Mouse (Mus musculus) kidney, embryonic 15.5 days (tissue): Measurements from ENCODE around the gene P4hb. TPM values are rescaled to one million over a fixed set of nuclear protein-coding genes. Genes with fewer than 3 reads are reported as not detected.
"Not testable (repeated sequence)": the region's sequence is repeated elsewhere in the genome, so short reads cannot be mapped to it uniquely, and the experiment has no call there.

Experiments used
- ATAC-seq: fragments of 200-750 bp; cut with Nextera tagmentation; replicated peaks from 2 replicates; pipeline ENCODE4 v1.8.0; 2017; ENCODE audit warnings: moderate TSS enrichment; ENCODE audit not compliant: low FRiP score
- H3K27ac ChIP-seq: fragments of 300-500 bp; sonication (generic); 2 replicates; pipeline ENCODE4 v1.5.1; 2015; ENCODE audit warnings: mild to moderate bottlenecking, inconsistent platforms
- H3K27me3 ChIP-seq: fragments of 300-500 bp; sonication (generic); 2 replicates; pipeline ENCODE4 v1.6.1; 2015; ENCODE audit warnings: inconsistent platforms
- H3K36me3 ChIP-seq: fragments of 300-500 bp; sonication (generic); 2 replicates; pipeline ENCODE4 v1.6.1; 2015; ENCODE audit warnings: inconsistent platforms
- H3K4me1 ChIP-seq: fragments of 300-500 bp; sonication (generic); 2 replicates; pipeline ENCODE4 v1.6.1; 2015; ENCODE audit warnings: inconsistent platforms
- H3K4me2 ChIP-seq: fragments of 300-500 bp; sonication (generic); 2 replicates; pipeline ENCODE4 v1.6.1; 2015; ENCODE audit warnings: moderate library complexity, mild to moderate bottlenecking, inconsistent platforms
- H3K4me3 ChIP-seq: fragments of 300-500 bp; sonication (generic); replicated peaks from 2 replicates; pipeline ENCODE4 v1.5.1; 2015; ENCODE audit warnings: mild to moderate bottlenecking, inconsistent platforms
- H3K9ac ChIP-seq: fragments of 300-500 bp; sonication (generic); 2 replicates; pipeline ENCODE4 v1.6.1; 2015; ENCODE audit warnings: mild to moderate bottlenecking, inconsistent platforms
- H3K9me3 ChIP-seq: fragments of 300-500 bp; sonication (generic); replicated peaks from 2 replicates; pipeline ENCODE4 v1.6.1; 2016; ENCODE audit warnings: inconsistent platforms
- WGBS: fragments of 180-500 bp; shearing (Covaris S2); methylation state at CpG from one replicate; pipeline ENCODE4 v1.1.7; 2015; ENCODE audit warnings: mixed read lengths; 5-methylcytosine and 5-hydroxymethylcytosine counted together
- polyA plus RNA-seq: library from polyadenylated mRNA; unstranded; fragments of >200 nt; fragmentation: Nextera tagmentation; extraction: Ambion mirVana; gene quantifications from 2 replicates; pipeline ENCODE4 v1.2.1, GENCODE M21; 2015

P4hb gene
- polyA plus RNA-seq, 1 experiment from 2014 or later, result 736 TPM

GRCm38 (mm10) chr11:120527690-120528354, 45.2 kb downstream of the P4hb start:
- no peak overlapping the region for H3K4me2 ChIP-seq
- H3K9me3 ChIP-seq, result no peaks in the 10 kb centered on the region
- no peak overlapping the region for H3K9ac ChIP-seq
- WGBS, result 78% methylated on average over 9 of the region's 9 CpGs
- no peaks in the 10 kb centered on the region for H3K36me3 ChIP-seq
- H3K4me3 ChIP-seq, result no peak overlapping the region
- H3K27ac ChIP-seq, result no peak overlapping the region
- H3K4me1 ChIP-seq, result peaks cover 18% of the 10 kb centered on the region
- no peak for ATAC-seq
- peaks cover 54% of the 10 kb centered on the region for H3K27me3 ChIP-seq

GRCm38 (mm10) chr11:120525959-120526358, 47.1 kb downstream of the P4hb start:
- Histone ChIP-seq H3K36me3 (no peaks in the 10 kb centered on the region), H3K9me3 (no peaks in the 10 kb centered on the region), H3K4me2 (no peak overlapping the region), H3K4me3 (no peak overlapping the region), H3K4me1 (peaks cover 10% of the 10 kb centered on the region), H3K9ac (no peak overlapping the region), H3K27ac (no peak overlapping the region), H3K27me3 (peaks cover 36% of the 10 kb centered on the region)
- no peak for ATAC-seq
- WGBS, result 79% methylated on average over 2 of the region's 2 CpGs

DNA sequence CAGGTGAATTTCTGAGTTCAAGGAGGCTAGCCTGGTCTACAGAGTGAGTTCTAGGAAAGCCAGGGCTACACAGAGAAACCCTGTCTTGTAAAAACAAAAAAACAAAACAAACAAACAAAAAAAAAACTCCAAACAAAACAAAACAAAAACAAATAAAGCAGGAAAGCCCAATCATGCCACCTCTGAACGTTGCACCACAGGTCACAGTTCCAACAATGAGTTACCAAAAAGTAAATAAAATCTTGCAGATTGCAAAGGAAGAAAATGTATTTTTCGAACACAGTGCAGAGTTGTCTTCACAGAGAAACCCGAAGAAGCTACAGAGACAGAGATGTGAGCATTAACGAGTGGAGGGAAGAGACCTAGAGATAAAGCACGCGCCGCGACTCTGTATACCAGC, 50.5 kb downstream of the P4hb start:
- H3K9me3 ChIP-seq, result no peaks in the 10 kb centered on the region
- no peak overlapping the region for H3K4me2 ChIP-seq
- H3K27ac ChIP-seq, result no peak overlapping the region
- WGBS, result 85% methylated on average over 8 of the region's 8 CpGs
- H3K4me3 ChIP-seq, result no peak overlapping the region
- no peak for ATAC-seq
- no peaks in the 10 kb centered on the region for H3K36me3 ChIP-seq
- no peak overlapping the region for H3K9ac ChIP-seq
- peaks cover 20% of the 10 kb centered on the region for H3K4me1 ChIP-seq
- peaks cover 3% of the 10 kb centered on the region for H3K27me3 ChIP-seq

DNA sequence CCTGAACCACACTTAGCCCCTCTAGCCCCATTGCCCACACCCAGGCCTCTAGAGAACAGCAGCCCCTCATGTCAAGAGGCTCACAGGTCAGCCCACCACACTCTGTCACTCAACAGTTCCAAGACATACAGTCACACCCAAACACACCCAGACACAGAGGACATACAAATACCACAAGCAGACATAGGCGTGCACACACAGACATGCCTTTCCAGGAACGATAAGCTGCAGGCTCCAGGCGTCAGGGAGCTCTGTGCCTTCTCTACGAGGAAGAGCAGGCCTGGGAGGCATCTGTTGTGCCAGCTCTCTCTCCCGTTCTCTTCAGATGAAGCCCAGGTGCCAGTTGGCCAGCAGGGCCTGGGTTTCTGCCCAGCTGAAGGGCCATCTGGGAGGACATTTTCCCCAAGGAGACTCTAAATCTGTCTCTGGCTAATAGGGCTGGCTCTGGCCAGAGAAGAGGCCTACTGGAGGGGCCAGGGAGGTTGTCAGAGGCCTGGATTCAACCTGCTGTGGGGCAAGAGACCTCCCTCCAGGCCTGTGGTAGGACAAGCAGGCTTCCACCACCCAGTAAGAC, 52.0 kb downstream of the P4hb start:
- Histone ChIP-seq H3K4me2 (no peak overlapping the region), H3K9ac (no peak overlapping the region), H3K4me1 (peaks cover 20% of the 10 kb centered on the region), H3K27me3 (no peaks in the 10 kb centered on the region), H3K9me3 (no peaks in the 10 kb centered on the region), H3K4me3 (no peak overlapping the region), H3K27ac (no peak overlapping the region), H3K36me3 (no peaks in the 10 kb centered on the region)
- WGBS, result 83% methylated on average over 5 of the region's 5 CpGs
- ATAC-seq, result no peak

DNA sequence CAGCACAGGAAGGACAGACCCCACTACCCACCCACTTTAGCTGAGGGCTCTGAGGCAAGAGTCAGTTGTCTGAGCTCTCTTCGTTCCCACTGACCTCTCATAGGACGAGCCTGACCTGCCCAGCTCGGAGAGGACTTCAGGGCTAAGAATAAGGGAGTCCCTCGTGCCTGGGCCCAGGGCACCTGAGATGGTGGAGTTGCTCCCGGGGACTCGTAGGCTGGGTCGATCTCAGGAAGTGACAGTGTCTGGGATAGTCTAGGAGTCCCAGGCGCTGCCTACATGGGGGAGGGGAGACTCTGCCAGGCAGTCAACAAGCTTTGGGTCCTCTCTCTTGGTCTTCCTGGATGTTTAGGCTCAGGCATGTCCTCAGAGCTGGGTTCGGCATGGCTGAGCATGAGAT, 52.6 kb downstream of the P4hb start:
- peaks cover 23% of the 10 kb centered on the region for H3K4me1 ChIP-seq
- no peaks in the 10 kb centered on the region for H3K9me3 ChIP-seq
- H3K4me3 ChIP-seq, result no peak overlapping the region
- H3K27ac ChIP-seq, result no peak overlapping the region
- H3K9ac ChIP-seq, result no peak overlapping the region
- H3K27me3 ChIP-seq, result no peaks in the 10 kb centered on the region
- H3K4me2 ChIP-seq, result no peak overlapping the region
- WGBS, result 63% methylated on average over 9 of the region's 9 CpGs
- no peaks in the 10 kb centered on the region for H3K36me3 ChIP-seq
- no peak for ATAC-seq

GRCm38 (mm10) chr11:120519738-120520137, 53.3 kb downstream of the P4hb start:
- H3K36me3 ChIP-seq, result no peaks in the 10 kb centered on the region
- WGBS, result 30% methylated on average over 9 of the region's 9 CpGs
- no peaks in the 10 kb centered on the region for H3K27me3 ChIP-seq
- no peak overlapping the region for H3K9ac ChIP-seq
- no peak overlapping the region for H3K4me3 ChIP-seq
- H3K4me1 ChIP-seq, result peaks cover 23% of the 10 kb centered on the region
- peak overlapping the region; percentile 20; the same call in 1 of the 2 replicates for H3K4me2 ChIP-seq
- ATAC-seq, result no peak
- no peaks in the 10 kb centered on the region for H3K9me3 ChIP-seq
- peak overlapping the region; percentile 15; the same call in 1 of the 2 replicates for H3K27ac ChIP-seq

- Histone ChIP-seq H3K9me3 (no peaks in the 10 kb centered on the region), H3K27me3 (no peaks in the 10 kb centered on the region), H3K4me3 (no peak overlapping the region), H3K27ac (no peak overlapping the region), H3K9ac (no peak overlapping the region), H3K4me1 (peaks cover 23% of the 10 kb centered on the region), H3K36me3 (no peaks in the 10 kb centered on the region), H3K4me2 (no peak overlapping the region; the same call in 1 of the 2 replicates)
- WGBS, result 65% methylated on average over 6 of the region's 6 CpGs
- ATAC-seq, result no peak
Observed at GRCm38 (mm10) chr11:120518558-120518957, 54.5 kb downstream of the P4hb start.

DNA sequence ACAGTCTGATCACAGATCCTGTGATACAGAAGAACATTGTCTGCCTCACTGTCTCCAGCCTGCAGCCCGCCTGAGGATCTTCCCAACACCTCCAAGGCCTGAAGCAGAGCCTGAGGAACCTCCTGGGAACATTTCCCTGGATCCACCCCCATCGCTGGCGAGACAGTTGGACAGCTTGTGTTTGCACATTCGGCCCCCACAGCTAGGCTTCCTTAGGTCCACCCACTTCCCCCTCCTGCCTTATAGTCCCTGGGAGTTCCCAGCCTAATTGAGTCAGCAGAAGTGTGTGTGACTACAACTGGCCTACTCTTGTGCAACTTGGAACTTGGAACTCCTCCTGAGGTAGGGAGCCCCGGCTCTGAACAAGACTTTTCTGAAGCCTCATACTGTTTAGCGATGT, 55.0 kb downstream of the P4hb start:
- Histone ChIP-seq H3K27ac (peak overlapping the region; percentile 20; the same call in 1 of the 2 replicates), H3K4me3 (no peak overlapping the region), H3K9ac (no peak overlapping the region), H3K9me3 (no peaks in the 10 kb centered on the region), H3K36me3 (no peaks in the 10 kb centered on the region), H3K27me3 (no peaks in the 10 kb centered on the region), H3K4me1 (peaks cover 26% of the 10 kb centered on the region), H3K4me2 (no peak overlapping the region; the same call in 1 of the 2 replicates)
- ATAC-seq, result no peak
- WGBS, result 56% methylated on average over 6 of the region's 6 CpGs

DNA sequence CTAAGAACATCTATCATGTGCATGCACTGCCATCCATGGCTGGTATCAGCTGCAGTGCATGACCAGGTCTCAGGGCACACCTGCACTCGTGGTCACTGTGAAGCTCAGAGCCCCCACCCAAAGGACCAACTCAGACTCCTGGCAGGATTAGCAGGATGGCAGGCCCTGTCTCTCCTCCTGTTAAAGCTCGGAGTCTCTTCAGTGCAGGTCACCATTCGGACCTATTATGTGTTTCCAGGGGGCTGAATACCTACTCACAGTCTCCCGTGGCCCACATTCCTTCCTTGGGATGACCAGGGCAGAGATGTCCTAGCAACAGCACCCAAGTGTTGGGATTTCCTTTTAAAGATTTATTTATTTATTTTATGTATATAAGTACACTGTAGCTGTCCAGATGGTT, 55.9 kb downstream of the P4hb start:
- WGBS, result 89% methylated on average over 4 of the region's 4 CpGs
- no peak for ATAC-seq
- no peak overlapping the region for H3K4me2 ChIP-seq
- H3K4me3 ChIP-seq, result no peak overlapping the region
- H3K36me3 ChIP-seq, result no peaks in the 10 kb centered on the region
- no peak overlapping the region for H3K9ac ChIP-seq
- H3K9me3 ChIP-seq, result no peaks in the 10 kb centered on the region
- peaks cover 31% of the 10 kb centered on the region for H3K4me1 ChIP-seq
- H3K27ac ChIP-seq, result no peak overlapping the region
- H3K27me3 ChIP-seq, result no peaks in the 10 kb centered on the region

GRCm38 (mm10) chr11:120515611-120516010, 57.4 kb downstream of the P4hb start:
- Histone ChIP-seq H3K4me1 (peaks cover 37% of the 10 kb centered on the region), H3K36me3 (no peaks in the 10 kb centered on the region), H3K9ac (no peak overlapping the region), H3K9me3 (no peaks in the 10 kb centered on the region), H3K27me3 (no peaks in the 10 kb centered on the region), H3K27ac (no peak overlapping the region), H3K4me3 (no peak overlapping the region), H3K4me2 (no peak overlapping the region)
- ATAC-seq, result peak; percentile 71
- WGBS, result 17% methylated on average over 17 of the region's 17 CpGs

DNA sequence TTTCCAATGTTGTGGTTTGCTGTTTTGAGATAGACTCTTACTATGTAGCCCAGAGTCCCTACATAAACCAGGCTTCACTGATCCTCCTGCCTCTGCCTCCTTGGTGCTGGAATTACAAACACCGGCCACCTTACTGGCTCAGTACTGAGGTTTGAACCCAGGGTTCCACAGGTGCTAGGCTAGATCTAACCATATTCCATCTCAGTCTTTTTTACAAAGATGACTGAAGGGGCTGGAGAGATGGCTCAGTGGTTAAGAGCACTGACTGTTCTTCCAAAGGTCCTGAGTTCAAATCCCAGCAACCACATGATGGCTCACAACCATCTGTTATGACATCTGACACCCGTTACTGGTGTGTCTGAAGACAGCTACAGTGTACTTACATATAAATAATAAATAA, 58.8 kb downstream of the P4hb start:
- WGBS, result 89% methylated on average over 2 of the region's 2 CpGs
- not testable (repeated sequence) for H3K36me3 ChIP-seq, ATAC-seq

GRCm38 (mm10) chr11:120512790-120513453, 60.1 kb downstream of the P4hb start:
- no peaks in the 10 kb centered on the region for H3K9me3 ChIP-seq
- no peaks in the 10 kb centered on the region for H3K27me3 ChIP-seq
- WGBS, result 24% methylated on average over 6 of the region's 6 CpGs
- peaks cover 25% of the 10 kb centered on the region for H3K4me1 ChIP-seq
- no peak overlapping the region for H3K4me3 ChIP-seq
- H3K36me3 ChIP-seq, result no peaks in the 10 kb centered on the region
- H3K4me2 ChIP-seq, result no peak overlapping the region
- no peak for ATAC-seq
- H3K9ac ChIP-seq, result no peak overlapping the region
- no peak overlapping the region for H3K27ac ChIP-seq

More for the DNA sequence above, 58.8 kb downstream of the P4hb start:
- not testable (repeated sequence) for H3K4me3 ChIP-seq, H3K9ac ChIP-seq, H3K4me2 ChIP-seq, H3K9me3 ChIP-seq, H3K27me3 ChIP-seq, H3K27ac ChIP-seq
- peaks cover 33% of the 10 kb centered on the region for H3K4me1 ChIP-seq
